Mouse (Mus musculus) CD4-positive, CD25-positive, alpha-beta regulatory T cell, adult 2 months (primary cell): ENCODE data around the gene Pawr.
"Not testable (repeated sequence)": the region's sequence is repeated elsewhere in the genome, so short reads cannot be mapped to it uniquely, and the experiment has no call there.

Experiments
- DNase-seq: peaks from one replicate; pipeline ENCODE4 v3.0.0-alpha.2; 2012; ENCODE audit warnings: low read depth, low spot score

The Pawr gene

GRCm38 (mm10) chr10:108314396-108314795 is 17.5 kb upstream of the Pawr start:
- DNase-seq: no peak

GRCm38 (mm10) chr10:108315236-108315635 is 16.7 kb upstream of the Pawr start:
- DNase-seq: no peak

- no peak for DNase-seq
Observed at GRCm38 (mm10) chr10:108328356-108328755, 3.6 kb upstream of the Pawr start.

DNA sequence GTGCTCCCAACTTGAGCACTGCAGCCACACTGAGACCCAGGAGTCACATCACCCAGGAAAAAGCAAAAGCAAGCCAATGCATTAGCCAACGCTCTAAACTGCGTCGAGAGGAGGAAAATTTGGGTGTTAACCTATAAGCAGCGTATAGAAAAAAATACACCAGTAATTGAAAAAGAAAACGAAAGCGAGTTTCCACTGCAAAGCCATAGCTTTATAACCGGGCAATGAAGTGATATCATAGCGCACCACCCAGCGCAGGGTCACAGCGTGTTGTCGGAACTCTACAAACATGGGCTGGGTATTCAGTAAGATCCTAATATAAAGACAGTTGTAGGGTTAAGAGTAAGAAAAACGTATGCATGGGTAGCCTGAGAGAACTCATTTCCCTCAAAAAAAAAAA is 2.9 kb upstream of the Pawr start:
- no peak for DNase-seq

DNA sequence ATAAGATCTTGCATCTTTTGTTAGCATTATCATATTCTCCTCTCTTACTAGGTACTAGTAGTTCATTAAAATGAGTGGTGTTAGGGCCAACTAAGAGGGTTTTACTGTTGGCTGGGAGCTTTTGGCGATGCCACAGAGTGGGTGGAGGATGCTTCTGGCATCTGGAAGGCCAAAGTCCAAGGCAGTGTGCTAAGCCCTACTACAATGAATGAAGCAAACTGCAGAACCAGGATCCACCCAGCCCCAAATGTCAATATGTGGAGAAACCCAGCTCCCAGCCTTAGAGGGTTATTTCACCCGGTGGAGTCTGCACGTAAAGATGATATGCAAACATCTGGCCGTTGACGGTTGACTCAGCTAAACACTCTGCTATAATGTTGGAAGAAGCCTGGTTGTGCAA is 2.1 kb upstream of the Pawr start:
- DNase-seq: no peak

DNA sequence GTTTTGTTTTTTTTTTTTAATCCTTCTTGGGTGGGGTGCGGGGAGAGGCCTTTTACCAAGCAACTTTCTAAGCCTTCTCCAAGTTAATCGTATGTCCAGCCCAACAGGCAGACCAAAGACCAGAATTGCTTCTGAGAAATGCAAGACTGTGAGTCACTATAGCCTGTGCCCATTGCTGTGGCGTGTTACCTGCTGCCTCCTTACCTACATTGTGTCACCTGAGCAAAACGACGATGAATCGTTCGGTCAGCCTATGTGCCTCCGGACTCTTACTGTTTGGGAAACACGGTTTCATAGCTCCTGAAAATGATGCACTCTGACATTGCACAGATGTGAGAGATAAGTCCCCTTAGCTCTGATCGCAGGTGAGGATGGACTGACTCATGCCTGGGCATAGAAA is 957 bp upstream of the Pawr start:
- DNase-seq: peak; percentile 1

DNA sequence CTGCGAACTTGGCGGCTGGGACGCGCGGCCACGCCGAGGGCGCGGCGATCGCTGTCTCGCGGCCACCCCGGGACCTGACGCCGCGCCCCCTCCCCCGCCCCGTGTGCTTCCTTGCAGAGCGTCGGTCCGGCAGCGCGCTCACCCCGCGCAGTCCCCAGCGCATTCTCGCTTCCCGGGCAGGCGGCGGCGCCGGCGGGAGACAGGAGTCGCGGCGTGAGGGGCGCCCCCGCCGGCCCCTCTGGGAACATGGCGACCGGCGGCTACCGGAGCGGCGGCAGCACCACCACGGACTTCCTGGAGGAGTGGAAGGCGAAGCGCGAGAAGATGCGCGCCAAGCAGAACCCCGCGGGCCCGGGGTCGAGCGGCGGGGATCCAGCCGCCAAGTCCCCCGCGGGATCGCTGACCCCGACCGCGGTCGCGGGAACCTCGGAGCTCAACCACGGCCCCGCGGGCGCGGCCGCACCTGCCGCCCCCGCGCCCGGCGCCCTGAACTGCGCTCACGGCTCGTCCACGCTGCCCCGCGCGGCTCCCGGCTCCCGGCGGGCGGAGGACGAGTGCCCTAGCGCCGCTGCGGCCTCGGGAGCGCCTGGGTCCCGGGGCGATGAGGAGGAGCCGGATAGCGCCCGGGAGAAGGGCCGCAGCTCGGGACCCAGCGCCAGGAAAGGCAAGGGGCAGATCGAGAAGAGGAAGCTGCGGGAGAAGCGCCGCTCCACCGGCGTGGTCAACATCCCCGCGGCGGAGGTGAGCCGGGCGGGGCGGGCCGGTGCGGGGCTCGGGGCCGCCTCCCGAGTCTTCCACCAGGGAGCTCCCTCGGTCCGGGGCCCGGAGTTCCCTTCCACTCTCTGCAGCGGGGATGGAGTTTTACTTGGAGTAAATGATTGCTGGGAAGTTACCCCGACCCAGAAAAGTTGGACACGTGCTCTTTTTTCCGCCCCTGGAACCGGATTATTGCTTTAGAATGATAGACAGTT is 935 bp downstream of the Pawr start:
- DNase-seq: peak; percentile 24

GRCm38 (mm10) chr10:108333642-108334041 is 1.7 kb downstream of the Pawr start:
- DNase-seq: peak; percentile 25

DNA sequence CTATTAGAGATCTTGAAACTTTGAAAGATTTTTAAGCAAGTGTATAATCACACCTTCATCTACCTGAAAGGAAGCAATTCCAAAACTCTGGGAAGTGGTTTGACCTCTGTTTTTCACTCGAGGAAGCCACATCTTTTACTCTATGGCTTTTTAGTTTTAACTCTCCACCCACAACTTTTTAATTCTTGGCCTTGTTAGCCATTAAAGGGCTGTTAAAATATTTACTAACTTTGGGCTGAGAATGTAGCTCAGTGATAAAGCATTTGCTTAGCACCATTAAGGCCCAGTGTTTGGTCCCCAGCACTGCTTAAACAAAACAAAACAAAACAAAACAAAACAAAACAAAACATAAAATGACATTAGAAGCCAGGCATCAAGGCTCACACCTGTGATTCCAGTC is 2.2 kb downstream of the Pawr start:
- no peak for DNase-seq

- no peak for DNase-seq
Observed at GRCm38 (mm10) chr10:108335736-108336292, 3.9 kb downstream of the Pawr start.

- no peak for DNase-seq
Observed at GRCm38 (mm10) chr10:108336581-108336980, 4.7 kb downstream of the Pawr start.

DNA sequence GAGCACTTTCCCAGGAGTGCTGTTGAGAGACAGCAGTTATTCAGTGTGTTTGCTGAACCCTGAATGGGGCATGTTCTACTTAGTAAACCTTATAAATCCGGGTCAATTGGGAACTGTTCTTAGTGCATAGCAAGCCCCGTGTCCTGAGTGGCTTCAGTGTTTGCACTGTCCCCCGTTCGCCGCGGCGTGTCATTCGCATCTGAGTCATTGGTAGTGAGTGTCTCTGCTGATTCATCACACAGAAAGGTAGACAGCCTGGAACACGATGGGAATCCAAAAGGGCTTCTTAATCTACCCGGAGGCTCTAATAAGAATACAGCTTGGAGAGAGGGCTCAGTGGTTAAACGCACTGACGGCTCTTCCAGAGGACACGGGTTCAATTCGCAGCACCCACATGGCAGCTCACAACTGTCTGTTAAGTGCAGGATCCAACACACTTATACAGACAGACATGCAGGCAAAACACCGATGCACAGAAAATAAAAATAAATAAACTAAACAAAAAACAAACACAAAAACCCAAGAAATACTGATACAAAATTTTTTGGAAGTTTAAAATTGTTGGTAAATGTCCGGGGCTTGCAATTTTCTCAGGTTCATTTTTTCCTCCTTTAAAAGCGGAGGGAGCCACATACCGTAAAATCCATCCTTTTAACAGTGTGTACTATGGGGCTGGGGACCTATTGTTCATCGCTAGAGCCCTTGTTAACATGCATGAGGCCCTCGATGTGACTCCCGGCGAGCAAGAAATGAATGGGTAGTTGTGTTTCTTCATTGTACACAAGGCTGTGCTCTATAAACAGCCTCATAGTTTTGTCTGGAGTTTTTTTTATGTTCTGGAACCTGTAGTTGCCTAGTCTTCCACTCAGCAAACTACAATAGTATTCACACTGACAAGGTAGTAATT is 6.4 kb downstream of the Pawr start:
- no peak for DNase-seq

- no peak for DNase-seq
Observed at GRCm38 (mm10) chr10:108339118-108339517, 7.2 kb downstream of the Pawr start.

GRCm38 (mm10) chr10:108339872-108340271 is 8.0 kb downstream of the Pawr start:
- DNase-seq: no peak

GRCm38 (mm10) chr10:108343734-108344133 is 11.8 kb downstream of the Pawr start:
- no peak for DNase-seq

GRCm38 (mm10) chr10:108345123-108345522 is 13.2 kb downstream of the Pawr start:
- DNase-seq: no peak

DNA sequence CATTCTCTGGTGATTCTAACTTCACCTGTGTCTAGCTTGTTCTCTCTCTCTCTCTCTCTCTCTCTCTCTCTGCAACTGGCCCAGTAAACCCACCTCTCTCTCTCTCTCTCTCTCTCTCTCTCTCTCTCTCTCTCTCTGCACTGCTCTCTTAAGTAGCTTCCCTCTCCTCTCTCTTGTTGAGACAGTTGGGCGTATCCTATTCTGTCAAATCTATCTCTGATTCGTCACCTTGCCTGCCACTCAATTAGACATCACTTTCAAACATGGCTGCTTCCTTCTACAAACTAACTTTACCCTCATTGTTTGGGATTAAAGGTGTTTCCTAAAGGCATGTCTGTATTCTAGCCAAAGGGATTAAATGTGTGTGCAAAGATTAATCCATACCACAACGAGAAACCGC is 14.4 kb downstream of the Pawr start:
- not testable (repeated sequence) for DNase-seq

- no peak for DNase-seq
Observed at GRCm38 (mm10) chr10:108350125-108351070, 18.5 kb downstream of the Pawr start.

DNA sequence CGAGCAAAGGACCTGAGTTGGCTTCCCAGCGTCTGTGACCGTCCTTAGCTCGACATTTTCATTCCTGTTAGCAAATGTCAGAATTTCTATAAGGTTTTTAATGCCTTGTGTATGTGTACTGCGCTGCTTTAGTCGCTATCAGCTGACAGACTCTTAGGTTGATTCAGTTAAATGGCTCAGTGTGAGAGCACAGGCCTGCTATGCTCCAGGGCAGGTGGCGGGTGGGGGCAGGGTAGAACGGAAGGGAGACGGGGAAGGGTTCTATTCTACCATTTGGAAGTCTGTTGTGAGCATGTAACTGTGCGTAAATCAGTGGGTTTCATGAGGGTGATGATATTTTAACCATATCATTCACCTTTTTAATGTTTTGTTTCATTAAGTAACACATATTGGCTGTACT is 21.0 kb downstream of the Pawr start:
- no peak for DNase-seq

GRCm38 (mm10) chr10:108354726-108355391 is 22.9 kb downstream of the Pawr start:
- no peak for DNase-seq
